Mouse (Mus musculus) right cerebral cortex, postnatal 14 days (tissue): ENCODE data around the gene Mtf1.
A peak's percentile ranks its signal among the peaks of the same experiment; 100 is the strongest.

ENCODE experiments used
- DNase-seq: peaks from one replicate; pipeline ENCODE4 v3.0.0; 2022

Mtf1 gene

GRCm38 (mm10) chr4:124858370-124858769 lies 56.5 kb downstream of the Mtf1 start:
- no peak for DNase-seq

DNA sequence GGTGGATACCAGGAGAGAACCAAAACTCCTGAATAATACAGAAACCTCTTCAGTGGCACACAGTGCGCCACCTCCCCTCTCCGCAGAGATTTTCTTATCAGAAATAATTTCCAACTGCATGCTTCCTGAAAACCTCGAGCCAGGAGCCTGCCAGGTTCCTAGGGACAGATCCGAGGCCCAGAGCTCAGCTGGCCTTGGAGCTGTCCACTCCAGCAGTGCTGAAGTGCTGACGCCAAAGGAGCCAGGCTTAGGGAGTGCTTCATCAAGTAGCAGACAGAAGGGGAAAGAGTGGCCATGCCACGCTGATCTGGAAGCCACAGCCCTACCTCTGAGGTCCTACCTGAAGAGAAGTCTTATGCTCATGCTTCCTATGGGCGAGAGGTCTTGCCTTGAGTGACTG lies 58.5 kb downstream of the Mtf1 start:
- DNase-seq, result peak; percentile 39

DNA sequence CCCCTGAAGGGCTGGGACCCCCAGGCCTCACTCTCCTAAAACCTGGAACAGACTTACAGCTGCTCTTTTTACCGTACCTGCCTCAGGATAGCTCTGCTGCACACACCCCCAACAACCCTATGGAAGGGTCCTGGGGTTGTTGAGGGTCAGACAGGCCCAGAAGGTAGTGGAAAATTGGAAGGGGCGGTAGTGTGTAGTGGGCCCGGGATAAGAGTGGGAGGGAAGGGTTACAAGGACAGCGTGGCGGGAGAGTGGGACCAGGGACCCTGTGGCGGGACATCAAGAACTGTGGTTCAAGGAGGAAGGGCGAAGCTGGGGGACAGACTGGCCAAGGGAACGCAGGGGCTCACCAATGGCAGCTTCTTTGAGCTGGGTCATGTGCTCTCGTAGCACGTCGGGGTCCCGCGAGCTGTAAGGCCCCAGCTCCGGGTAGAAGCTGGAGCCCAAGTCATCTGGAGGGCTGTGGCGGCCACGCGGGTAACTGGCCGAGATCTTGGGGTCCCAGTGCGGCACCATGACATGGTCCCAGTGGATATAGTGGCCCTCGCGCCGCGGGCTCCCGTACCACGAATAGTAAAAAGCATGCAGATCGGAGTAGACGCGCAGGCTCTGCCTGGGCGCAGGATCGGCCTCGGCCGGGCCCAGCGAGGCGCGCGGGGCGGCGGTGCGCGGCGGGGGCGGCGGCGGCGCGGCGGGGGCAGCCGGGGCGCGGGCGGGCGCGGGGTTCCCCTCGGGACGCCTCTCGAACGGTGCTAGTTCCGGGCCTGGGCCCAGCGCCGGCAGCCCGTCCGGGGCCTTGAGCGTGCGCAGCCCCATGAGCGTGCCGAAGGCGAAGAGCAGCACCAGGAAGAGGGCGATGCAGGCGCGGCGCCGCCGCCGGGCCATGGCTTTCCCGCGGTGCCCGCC lies 59.6 kb downstream of the Mtf1 start, which contains the start of gene Maneal:
Gene Maneal, minus strand, starts transcription at position 889 of the 906 bp plus-strand sequence.
- peak; percentile 33 for DNase-seq

DNA sequence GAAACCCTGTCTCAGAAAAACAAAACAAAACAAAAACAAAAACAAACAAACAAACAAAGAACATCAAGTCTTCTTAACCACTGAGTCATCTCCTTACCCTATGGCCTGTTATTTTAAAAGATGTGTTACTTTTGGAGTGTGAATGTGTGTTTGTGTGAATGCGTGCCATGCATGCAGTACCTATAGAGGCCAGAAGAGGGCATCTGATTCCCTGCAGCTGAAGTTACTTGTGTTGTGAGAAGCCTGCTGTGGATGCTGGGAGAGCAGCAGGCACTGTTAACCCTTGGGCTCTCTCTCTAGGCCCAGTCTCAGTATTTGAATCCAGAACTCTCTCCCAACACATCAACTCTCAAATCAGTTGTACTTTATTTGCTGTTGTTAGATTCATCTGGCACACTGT lies 70.8 kb downstream of the Mtf1 start:
- no peak for DNase-seq

GRCm38 (mm10) chr4:124880599-124880998 lies 78.7 kb downstream of the Mtf1 start, which contains the start of gene Epha10:
Gene Epha10 (plus strand): TSS chr4:124880899.
- no peak for DNase-seq

DNA sequence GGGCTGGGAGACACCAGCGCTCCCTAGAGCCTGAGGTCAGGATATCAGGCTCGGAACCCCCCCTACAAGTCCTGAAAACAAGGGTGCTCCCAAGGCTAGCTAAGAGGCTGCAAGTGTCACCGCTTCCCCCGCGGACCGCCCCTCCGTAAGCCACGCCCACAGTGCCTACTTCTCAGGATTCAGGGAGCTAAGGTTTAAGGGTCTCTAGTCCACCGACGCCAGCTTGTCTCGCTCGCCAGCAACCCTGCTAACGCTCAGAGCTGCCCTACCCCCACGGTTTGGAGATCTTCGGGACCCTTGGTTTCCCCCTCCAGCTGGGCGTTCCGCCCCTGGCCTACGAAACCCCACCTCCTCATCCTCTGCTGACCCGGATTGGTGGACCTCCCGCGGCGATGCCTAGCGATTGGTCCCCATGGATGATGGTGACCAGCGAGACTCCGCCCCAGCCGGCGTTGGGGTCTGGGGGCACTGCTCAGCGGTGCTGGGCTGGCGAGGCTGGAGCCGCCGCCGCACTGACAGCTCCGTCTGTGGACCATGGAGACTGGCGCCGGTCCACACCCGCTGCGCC lies 79.5 kb downstream of the Mtf1 start:
- DNase-seq, result peak; percentile 82

GRCm38 (mm10) chr4:124882151-124882729 lies 80.3 kb downstream of the Mtf1 start:
- DNase-seq, result peak; percentile 35

- no peak for DNase-seq
These were observed 86.8 kb downstream of the Mtf1 start for GRCm38 (mm10) chr4:124888702-124889101.

DNA sequence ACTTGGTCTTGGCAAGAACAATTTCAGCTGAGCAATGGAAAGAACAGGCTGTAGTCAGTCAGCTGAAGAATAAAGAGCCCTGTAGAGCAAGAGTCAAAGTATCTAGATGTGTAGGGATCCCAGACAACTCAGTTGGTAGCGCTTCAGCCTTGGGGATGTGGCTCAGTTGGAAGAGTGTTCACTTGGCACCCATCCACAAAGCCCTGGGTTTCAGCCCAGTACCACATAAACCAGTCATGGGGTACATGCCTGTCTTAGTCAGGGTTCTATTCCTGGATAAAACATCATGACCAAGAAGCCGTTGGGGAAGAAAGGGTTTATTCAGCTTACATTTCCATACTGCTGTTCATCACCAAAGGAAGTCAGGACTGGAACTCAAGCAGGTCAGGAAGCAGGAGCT lies 88.0 kb downstream of the Mtf1 start:
- DNase-seq, result no peak

GRCm38 (mm10) chr4:124890831-124891230 lies 88.9 kb downstream of the Mtf1 start:
- no peak for DNase-seq

DNA sequence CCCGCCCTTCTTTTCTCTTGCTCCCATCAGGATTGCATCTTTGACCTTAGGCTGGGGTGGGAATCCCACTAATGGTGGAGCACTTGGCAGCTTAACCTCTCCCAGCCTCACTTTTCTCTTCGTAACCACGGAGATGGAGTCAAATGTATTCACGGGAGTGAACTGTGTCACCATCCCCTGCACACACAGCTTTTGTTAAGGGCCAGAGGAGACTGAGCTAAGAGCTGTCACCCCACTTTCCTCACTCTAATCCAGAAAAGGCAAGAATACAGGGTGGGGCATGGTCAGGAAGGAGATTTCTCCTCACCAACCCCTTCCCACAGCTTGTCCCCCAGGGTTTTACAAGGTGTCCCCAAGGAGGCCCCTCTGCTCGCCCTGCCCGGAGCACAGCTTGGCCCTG lies 91.9 kb downstream of the Mtf1 start:
- no peak for DNase-seq

DNA sequence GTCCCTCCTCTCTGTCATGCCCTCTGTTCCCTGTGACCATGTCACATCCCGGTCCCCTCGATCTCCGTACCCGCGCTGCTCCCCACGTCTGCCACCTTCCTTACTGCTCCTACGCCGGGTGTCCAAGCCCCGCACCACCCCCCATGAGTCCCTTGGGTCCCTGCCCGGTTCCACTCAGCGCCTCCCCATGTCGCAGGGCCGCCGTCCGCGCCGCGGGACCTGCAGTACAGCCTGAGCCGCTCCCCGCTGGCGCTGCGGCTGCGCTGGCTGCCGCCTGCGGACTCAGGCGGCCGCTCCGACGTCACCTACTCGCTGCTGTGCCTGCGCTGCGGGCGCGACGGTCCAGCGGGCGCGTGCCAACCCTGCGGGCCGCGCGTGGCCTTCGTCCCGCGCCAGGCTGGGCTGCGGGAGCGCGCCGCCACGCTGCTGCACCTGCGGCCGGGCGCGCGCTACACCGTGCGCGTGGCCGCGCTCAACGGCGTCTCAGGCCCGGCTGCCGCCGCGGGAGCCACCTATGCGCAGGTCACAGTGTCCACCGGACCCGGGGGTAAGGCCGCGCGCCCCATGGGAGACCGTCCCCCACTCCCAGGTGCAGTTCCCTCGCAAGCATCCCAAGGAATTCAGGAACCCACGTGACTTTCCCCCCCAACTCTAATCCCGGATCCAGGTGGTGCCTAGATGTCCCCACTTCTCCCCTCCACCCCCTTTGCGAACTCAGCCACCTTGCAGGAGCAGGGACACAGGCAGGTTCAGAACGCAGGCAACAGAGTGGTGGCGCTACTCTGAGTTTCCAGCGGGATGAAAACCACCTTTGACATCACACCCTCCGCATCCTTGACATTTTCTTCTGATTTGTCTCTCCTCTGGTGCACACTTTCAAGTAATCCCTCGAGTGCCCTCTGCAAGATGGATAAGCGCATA lies 92.9 kb downstream of the Mtf1 start:
- DNase-seq, result peak; percentile 66

DNA sequence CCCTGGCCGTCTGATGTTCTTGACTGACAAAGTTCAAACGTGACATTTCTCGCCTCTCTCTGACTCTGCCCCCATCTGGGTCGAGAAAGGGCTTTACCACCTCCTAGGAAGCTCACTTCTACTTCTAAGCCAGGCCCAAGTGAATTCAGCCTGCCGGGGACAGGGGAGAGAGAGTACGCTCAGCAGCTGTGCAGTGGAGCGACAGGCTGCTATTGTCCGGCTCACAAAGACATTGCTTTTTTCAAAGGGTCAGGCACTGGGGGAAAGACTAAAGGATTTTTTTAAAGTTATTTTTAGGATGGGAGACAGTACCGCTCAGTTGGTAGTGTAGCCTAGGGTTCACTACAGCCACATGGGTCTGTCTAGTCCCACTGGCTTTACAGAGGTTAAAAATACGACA lies 96.5 kb downstream of the Mtf1 start:
- no peak for DNase-seq
